Mouse (Mus musculus) kidney, adult 2 months (tissue): ENCODE data around the gene C1qb. TPM values are rescaled to one million over a fixed set of nuclear protein-coding genes. Genes with fewer than 3 reads are reported as not detected.
A peak's percentile ranks its signal among the peaks of the same experiment; 100 is the strongest.

Source experiments
- DNase-seq: peaks from one replicate; pipeline ENCODE4 v3.0.0; 2021
- H3K27ac ChIP-seq: fragments of 200-500 bp; 2 replicates; pipeline ENCODE4 v1.5.1; 2012; ENCODE audit warnings: low read depth, low read length, control low read depth, inconsistent platforms; ENCODE audit not compliant: insufficient read depth
- H3K27me3 ChIP-seq: fragments of 200-500 bp; replicated peaks from 2 replicates; pipeline ENCODE4 v1.6.1; 2012; ENCODE audit warnings: mild to moderate bottlenecking, moderate library complexity, low read length, inconsistent platforms; ENCODE audit not compliant: control insufficient read depth, insufficient read depth
- H3K36me3 ChIP-seq: fragments of 200-500 bp; 2 replicates; pipeline ENCODE4 v1.6.1; 2012; ENCODE audit warnings: mild to moderate bottlenecking, moderate library complexity, low read length, inconsistent platforms; ENCODE audit not compliant: control insufficient read depth, insufficient read depth
- H3K4me1 ChIP-seq: fragments of 200-500 bp; 2 replicates; pipeline ENCODE4 v1.6.1; 2011; ENCODE audit warnings: low read length; ENCODE audit not compliant: control insufficient read depth, insufficient read depth
- H3K4me3 ChIP-seq: fragments of 200-500 bp; 2 replicates; pipeline ENCODE4 v1.5.1; 2011; ENCODE audit warnings: mild to moderate bottlenecking, low read depth, low read length, control low read depth; ENCODE audit not compliant: insufficient read depth
- CTCF ChIP-seq: fragments of 200-500 bp; conservative IDR thresholded peaks from 2 replicates; pipeline ENCODE4 v1.5.1; 2011; ENCODE audit warnings: low read depth, mild to moderate bottlenecking, control low read depth, low read length, moderate library complexity, mixed read lengths; ENCODE audit not compliant: insufficient read depth, insufficient read length
- POLR2A ChIP-seq: fragments of 200-500 bp; IDR thresholded peaks from one replicate; pipeline ENCODE4 v1.6.1; 2011; ENCODE audit warnings: low read depth, low read length, control low read depth
- WGBS: fragments of 180-500 bp; shearing (Covaris S2); methylation state at CpG from one replicate; pipeline ENCODE4 v1.1.7; 2018; 5-methylcytosine and 5-hydroxymethylcytosine counted together
- polyA plus RNA-seq: library from polyadenylated mRNA; depleted of rRNA; stranded (reverse); fragments of >200 nt; gene quantifications from 2 replicates; pipeline ENCODE4 v1.2.3, GENCODE M21; 2012

Gene C1qb
- polyA plus RNA-seq, 1 experiment, result 58.5 TPM

GRCm38 (mm10) chr4:136918834-136919233 is 32.8 kb upstream of the C1qb start:
- TF ChIP-seq POLR2A (no peak), CTCF (no peak)
- Histone ChIP-seq H3K27me3 (no peaks in the 10 kb centered on the region), H3K4me3 (no peak overlapping the region), H3K4me1 (no peaks in the 10 kb centered on the region), H3K36me3 (no peaks in the 10 kb centered on the region), H3K27ac (no peak overlapping the region)
- 86% methylated on average over 8 of the region's 8 CpGs for WGBS
- no peak for DNase-seq

DNA sequence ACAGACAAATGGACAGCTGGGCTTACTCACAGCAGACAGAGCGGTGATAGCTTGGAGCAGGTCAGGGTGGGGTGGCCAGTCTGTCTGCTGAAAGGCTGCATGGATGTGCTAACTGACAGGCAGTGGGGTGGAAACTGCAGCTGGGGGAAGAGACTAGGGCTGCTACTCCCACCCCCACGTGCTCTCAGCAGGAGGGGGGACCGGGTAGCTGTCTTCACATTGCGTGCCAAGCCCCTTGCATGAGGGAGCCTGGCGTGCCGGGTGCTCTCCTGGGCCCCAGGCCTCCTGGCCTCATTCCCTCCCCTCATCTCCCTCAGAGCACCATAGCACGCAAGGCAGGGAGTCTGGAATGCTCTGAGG is 31.2 kb upstream of the C1qb start:
- Histone ChIP-seq H3K27ac (no peak overlapping the region), H3K27me3 (no peaks in the 10 kb centered on the region), H3K36me3 (no peaks in the 10 kb centered on the region), H3K4me3 (no peak overlapping the region), H3K4me1 (no peaks in the 10 kb centered on the region)
- WGBS, result 18% methylated on average over 7 of the region's 7 CpGs
- no peak for TF ChIP-seq CTCF
- no peak for TF ChIP-seq POLR2A
- no peak for DNase-seq

DNA sequence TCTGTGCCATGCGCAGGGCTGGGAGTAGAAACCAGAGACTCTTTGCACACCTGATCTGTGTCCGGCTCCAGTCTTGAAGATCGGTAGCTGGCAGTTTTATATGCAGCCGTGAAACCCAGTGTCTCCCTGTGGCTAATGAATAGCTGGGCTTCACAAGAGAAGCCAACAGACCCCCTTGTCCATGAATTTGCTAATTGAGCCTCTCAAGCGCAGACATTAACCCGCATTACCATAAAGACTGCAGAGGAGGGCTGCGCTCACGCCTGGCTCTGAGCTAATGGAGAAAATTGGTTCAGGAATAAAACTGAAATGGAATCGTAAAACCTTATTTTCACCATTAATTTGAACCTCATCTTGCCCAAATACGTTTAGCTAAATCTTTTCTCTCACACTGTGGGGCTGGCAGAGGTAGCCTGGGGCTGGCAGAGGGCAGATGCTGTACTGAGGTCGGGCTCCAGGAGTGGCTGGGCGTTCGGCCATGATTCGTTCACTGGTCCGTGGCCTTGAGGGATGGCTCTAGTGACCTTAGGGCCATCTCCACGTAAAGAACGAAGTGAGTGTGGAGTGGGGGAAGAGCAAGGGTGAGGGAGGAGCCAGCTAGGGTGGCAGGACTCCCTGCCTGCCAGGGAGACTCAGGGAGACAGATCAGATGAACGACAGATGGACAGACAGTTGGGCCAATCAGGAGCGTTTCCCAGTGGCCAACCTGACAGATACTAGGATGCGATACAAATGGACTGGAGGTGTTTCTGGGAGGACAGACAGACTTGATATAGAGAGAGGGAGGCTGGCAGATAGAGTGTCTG is 30.6 kb upstream of the C1qb start:
- TF ChIP-seq CTCF (no peak), POLR2A (no peak)
- no peaks in the 10 kb centered on the region for H3K4me1 ChIP-seq
- H3K4me3 ChIP-seq, result no peak overlapping the region
- H3K27ac ChIP-seq, result no peak overlapping the region
- H3K27me3 ChIP-seq, result no peaks in the 10 kb centered on the region
- H3K36me3 ChIP-seq, result no peaks in the 10 kb centered on the region
- DNase-seq, result no peak
- WGBS, result 30% methylated on average over 20 of the region's 20 CpGs

GRCm38 (mm10) chr4:136912841-136913240 is 26.9 kb upstream of the C1qb start:
- Histone ChIP-seq H3K4me3 (no peak overlapping the region), H3K27me3 (no peaks in the 10 kb centered on the region), H3K36me3 (no peaks in the 10 kb centered on the region), H3K4me1 (no peaks in the 10 kb centered on the region), H3K27ac (no peak overlapping the region)
- no peak for DNase-seq
- 15% methylated on average over 9 of the region's 9 CpGs for WGBS
- TF ChIP-seq CTCF (no peak), POLR2A (no peak)

DNA sequence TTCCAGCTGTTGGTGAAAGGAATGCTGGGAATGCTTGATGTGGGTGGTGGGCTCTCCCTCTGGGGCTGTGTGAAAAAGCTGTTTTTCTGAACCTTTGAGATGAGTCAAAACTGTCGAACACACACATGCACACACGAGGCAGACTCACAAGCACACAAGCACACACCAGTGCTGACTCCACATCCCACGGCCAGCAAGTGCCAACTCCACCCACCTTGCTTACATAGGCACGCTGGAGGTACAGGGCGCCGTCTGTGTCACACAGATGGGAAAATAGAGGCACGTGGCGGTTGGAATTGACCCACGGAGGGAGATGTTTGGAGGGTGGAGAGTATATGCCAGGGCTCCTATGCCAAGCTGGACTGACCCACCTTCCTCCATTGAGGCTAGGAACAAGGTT is 25.8 kb upstream of the C1qb start:
- Histone ChIP-seq H3K4me3 (no peak overlapping the region), H3K4me1 (no peaks in the 10 kb centered on the region), H3K27me3 (no peaks in the 10 kb centered on the region), H3K36me3 (no peaks in the 10 kb centered on the region), H3K27ac (no peak overlapping the region)
- DNase-seq, result no peak
- TF ChIP-seq CTCF, result no peak
- TF ChIP-seq POLR2A, result no peak
- WGBS, result 41% methylated on average over 9 of the region's 9 CpGs

GRCm38 (mm10) chr4:136911211-136911646 is 25.2 kb upstream of the C1qb start:
- H3K27me3 ChIP-seq, result no peaks in the 10 kb centered on the region
- no peaks in the 10 kb centered on the region for H3K36me3 ChIP-seq
- 3% methylated on average over 17 of the region's 17 CpGs for WGBS
- no peak overlapping the region for H3K27ac ChIP-seq
- H3K4me1 ChIP-seq, result no peaks in the 10 kb centered on the region
- TF ChIP-seq POLR2A, result no peak
- TF ChIP-seq CTCF, result no peak
- no peak for DNase-seq
- no peak overlapping the region for H3K4me3 ChIP-seq

DNA sequence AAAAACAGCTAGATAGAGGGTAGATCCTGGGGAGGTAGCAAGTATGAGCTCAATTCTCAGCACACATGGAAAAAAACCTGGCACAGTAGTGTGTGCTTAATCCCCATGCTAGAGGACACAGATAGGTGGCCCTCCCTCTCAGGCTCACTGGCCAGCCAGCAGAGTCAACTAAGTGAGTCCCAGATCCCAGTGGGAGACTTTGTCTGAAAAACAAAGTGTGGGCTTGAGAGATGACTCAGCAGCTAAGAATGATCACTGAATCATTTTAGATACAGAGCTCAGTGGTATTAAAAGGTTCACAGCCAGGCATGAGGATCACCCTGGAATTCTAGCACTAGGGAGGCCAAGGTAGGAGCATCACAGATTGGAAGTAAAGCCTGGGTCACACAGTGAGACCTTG is 21.8 kb upstream of the C1qb start:
- no peaks in the 10 kb centered on the region for H3K36me3 ChIP-seq
- TF ChIP-seq POLR2A, result no peak
- H3K27ac ChIP-seq, result no peak overlapping the region
- no peak for DNase-seq
- H3K4me1 ChIP-seq, result no peaks in the 10 kb centered on the region
- no peaks in the 10 kb centered on the region for H3K27me3 ChIP-seq
- no peak overlapping the region for H3K4me3 ChIP-seq

- no peak overlapping the region for H3K4me3 ChIP-seq
- no peaks in the 10 kb centered on the region for H3K4me1 ChIP-seq
- no peak for TF ChIP-seq POLR2A
- TF ChIP-seq CTCF, result peak; percentile 83
- no peaks in the 10 kb centered on the region for H3K27me3 ChIP-seq
- H3K27ac ChIP-seq, result no peak overlapping the region
- DNase-seq, result peak; percentile 43
- no peaks in the 10 kb centered on the region for H3K36me3 ChIP-seq
- 10% methylated on average over 7 of the region's 7 CpGs for WGBS
Measured at GRCm38 (mm10) chr4:136907033-136907432, 21.0 kb upstream of the C1qb start.
